Mouse (Mus musculus) stomach, postnatal 0 days (tissue): ENCODE results near the gene Ttyh2.

Experiments used
- CTCF ChIP-seq: IDR thresholded peaks from 2 replicates; pipeline ENCODE4 v1.5.1; 2016; ENCODE audit warnings: antibody characterized with exemption, low read depth, mild to moderate bottlenecking, moderate library complexity
- EP300 ChIP-seq: optimal IDR thresholded peaks from 2 replicates; pipeline ENCODE3; 2016; ENCODE audit warnings: antibody characterized with exemption

- TF ChIP-seq CTCF (no peak), EP300 (no peak)
These were observed 27.2 kb downstream of the Ttyh2 start for GRCm38 (mm10) chr11:114702311-114702995.
